Mouse (Mus musculus) cerebellum, adult 9-10 months (tissue): ENCODE measurements around the gene Kremen1.

Experiments
- DNase-seq: peaks from one replicate; pipeline ENCODE4 v3.0.0; 2022

Gene Kremen1

GRCm38 (mm10) chr11:5214483-5215040 lies 46.8 kb downstream of the Kremen1 start:
- no peak for DNase-seq

- DNase-seq = no peak
These were observed 58.3 kb downstream of the Kremen1 start for GRCm38 (mm10) chr11:5203054-5203453.

GRCm38 (mm10) chr11:5201799-5202680 lies 59.3 kb downstream of the Kremen1 start:
- DNase-seq = no peak

- DNase-seq = no peak
These were observed 61.5 kb downstream of the Kremen1 start for GRCm38 (mm10) chr11:5199879-5200278.

- DNase-seq = no peak
These were observed 64.3 kb downstream of the Kremen1 start for GRCm38 (mm10) chr11:5197068-5197467.

GRCm38 (mm10) chr11:5196583-5196982 lies 64.8 kb downstream of the Kremen1 start:
- DNase-seq = no peak

DNA sequence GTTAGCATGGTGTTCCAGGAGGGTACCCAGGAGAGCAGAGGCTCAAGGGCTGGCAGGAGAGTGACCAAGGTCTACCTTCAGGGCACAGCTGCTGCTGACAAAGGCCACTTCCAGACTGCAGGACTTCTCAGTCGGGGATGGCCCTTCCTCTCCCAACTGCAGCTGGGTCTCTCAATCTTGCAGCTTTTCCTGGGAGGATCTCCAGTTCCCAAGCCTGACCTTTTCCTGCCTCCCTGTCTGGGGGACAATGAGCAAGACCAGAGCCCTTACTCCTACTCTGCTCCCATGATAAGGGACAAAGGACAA lies 67.8 kb downstream of the Kremen1 start:
- no peak for DNase-seq

- DNase-seq = no peak
These were observed 68.3 kb downstream of the Kremen1 start for GRCm38 (mm10) chr11:5192840-5193575.

GRCm38 (mm10) chr11:5192084-5192516 lies 69.3 kb downstream of the Kremen1 start:
- no peak for DNase-seq

GRCm38 (mm10) chr11:5189239-5189933 lies 72.0 kb downstream of the Kremen1 start:
- DNase-seq = no peak

- no peak for DNase-seq
These were observed 73.2 kb downstream of the Kremen1 start for GRCm38 (mm10) chr11:5188170-5188569.

DNA sequence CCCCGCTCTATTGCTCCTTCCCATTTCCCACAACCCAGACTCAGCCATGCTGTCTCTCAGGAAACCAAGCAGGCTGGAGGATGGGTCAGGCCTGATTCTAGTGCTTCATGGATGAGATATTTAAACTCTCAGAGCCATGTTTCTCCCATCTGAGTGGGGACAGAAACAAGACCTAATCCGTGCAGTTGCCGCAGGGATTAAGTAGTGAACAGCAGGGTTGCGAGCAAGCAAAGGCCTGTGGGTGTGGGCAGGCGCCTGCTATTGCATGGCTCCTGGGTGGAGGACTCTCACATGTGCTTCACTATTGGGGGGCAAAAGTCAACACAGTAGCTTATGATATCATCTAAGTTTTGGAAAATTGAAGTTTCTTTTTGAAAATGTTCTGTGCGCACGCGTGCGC lies 76.5 kb downstream of the Kremen1 start:
- no peak for DNase-seq

GRCm38 (mm10) chr11:5184250-5184649 lies 77.1 kb downstream of the Kremen1 start:
- DNase-seq = no peak

GRCm38 (mm10) chr11:5182870-5183269 lies 78.5 kb downstream of the Kremen1 start:
- DNase-seq = no peak

DNA sequence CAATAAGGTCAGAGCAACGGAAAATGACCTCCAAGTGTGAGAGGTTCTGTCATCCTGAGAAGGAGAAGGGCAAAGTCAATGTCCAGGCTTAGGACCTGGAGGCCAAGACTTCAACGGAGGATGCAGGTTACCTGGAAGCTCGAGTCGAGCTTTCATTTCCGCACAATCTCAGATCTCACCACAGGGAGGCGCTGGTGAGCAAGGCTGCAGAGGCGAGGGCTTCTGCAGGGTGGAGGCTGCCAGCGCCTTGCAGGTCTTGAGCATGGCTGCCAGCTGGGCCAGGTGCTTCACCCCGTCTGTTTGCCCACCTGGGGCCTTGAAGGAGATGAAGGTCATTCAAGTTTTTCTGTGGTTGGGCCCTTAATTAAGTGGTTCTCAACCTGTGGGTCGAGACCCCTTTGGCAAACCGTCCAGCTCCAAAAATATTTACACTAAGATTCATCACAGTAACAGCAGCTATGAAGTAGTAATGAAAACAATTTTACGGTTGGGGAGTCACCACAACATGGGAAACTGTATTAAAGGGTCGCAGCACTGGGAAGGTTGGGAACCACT lies 79.4 kb downstream of the Kremen1 start:
- DNase-seq = peak; percentile 83

GRCm38 (mm10) chr11:5179391-5179790 lies 82.0 kb downstream of the Kremen1 start:
- no peak for DNase-seq

DNA sequence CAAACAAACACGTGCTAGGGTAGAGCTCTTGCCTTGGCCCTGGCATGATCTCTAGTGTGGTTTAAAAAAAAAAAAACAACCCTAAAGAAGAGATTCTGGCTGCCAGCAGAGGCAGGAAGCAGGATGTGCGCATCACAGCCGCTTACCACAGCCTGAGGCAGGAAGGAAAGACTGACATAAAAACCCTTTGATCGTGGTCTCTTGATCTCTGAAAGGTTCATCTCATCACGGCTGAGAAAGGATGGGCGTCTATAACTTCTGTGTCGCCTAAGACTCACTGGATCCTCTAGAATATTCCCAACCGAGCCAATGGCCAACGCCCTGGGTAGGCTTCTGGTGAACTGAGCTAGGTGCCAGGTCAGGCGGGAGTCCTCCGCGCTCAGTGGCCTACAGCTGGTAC lies 84.2 kb downstream of the Kremen1 start:
- no peak for DNase-seq

GRCm38 (mm10) chr11:5176685-5177084 lies 84.7 kb downstream of the Kremen1 start:
- DNase-seq = no peak

DNA sequence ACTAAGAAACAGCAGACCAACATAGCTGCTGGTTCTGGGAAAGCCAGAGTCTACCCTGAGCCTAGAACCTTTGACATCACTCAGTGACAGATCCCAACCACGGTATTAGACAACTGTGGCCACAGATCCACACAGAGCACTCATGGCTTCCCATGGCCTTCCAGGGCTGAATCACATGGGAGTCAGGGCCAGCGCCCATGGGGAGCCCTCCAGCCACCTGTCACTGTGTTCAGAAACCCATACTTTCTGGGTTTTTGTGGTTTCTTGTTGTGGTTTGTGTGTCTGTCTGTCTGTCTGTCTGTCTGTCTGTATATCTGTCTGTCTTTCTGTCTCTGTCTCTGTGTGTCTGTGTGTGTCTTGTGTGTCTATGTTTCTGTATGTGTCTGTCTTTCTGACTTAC lies 85.5 kb downstream of the Kremen1 start:
- DNase-seq = no peak

- DNase-seq = no peak
These were observed 86.2 kb downstream of the Kremen1 start for GRCm38 (mm10) chr11:5175141-5175540.

- no peak for DNase-seq
These were observed 88.5 kb downstream of the Kremen1 start for GRCm38 (mm10) chr11:5172861-5173260.

DNA sequence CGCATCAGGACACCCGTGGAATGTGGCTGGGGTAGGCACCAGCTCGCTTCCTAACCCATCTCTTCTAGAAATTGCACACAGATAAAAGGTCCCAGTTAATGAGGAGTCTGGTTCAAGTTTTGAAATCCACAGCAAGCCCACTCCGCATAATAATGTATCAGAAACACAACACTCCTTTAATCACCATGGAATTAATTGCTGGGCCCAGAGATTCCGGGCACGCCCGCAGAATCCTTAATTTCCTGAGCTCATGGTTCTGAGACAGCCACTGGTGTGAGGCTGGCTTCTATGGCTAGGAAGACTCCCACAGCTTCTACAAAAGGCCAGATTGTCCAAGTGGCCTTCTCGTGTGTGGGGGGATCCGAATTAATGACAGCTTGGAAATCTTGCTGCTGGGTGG lies 94.0 kb downstream of the Kremen1 start:
- DNase-seq = no peak

DNA sequence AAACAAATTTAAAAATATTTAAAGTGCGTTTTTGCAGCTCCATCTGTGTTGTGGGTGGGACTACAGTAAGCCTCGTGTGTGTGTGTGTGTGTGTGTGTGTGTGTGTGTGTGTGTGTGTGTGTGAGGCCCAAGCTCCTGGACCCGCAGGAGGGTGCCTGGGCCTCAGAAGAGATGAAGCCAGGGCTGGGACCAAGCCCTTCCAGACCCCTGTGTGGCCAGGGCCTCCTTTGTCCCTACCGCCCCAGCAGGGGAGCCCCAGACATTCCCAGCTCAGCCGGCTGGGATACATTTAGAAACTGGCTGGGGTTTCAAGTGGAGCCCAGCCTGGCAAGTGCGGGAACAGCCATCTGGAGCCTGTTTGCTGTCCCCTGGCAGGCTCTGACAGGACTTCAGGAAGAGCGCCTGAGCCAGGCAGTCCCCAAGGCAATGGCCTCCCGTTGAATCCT lies 95.9 kb downstream of the Kremen1 start:
- peak; percentile 91 for DNase-seq
